Mouse (Mus musculus) hindbrain, embryonic 11.5 days (tissue): ENCODE data around the gene Disc1. TPM values are rescaled to one million over a fixed set of nuclear protein-coding genes. Genes with fewer than 3 reads are reported as not detected.

Experiments used
- ATAC-seq: fragments of 200-750 bp; cut with Nextera tagmentation; 2 replicates; pipeline ENCODE4 v1.8.0; 2017; ENCODE audit warnings: mild to moderate bottlenecking, moderate TSS enrichment, moderate library complexity; ENCODE audit not compliant: low FRiP score
- DNase-seq: peaks from one replicate; pipeline ENCODE4 v3.0.0-alpha.2; 2015; ENCODE audit warnings: low spot score
- H3K27ac ChIP-seq: fragments of 300-500 bp; sonication (generic); 2 replicates; pipeline ENCODE4 v1.5.1; 2014; ENCODE audit warnings: mild to moderate bottlenecking, low read depth, low read length
- H3K27me3 ChIP-seq: fragments of 300-500 bp; sonication (generic); 2 replicates; pipeline ENCODE4 v1.6.1; 2014; ENCODE audit warnings: mild to moderate bottlenecking, low read length, moderate library complexity, mixed read lengths; ENCODE audit not compliant: control insufficient read depth, insufficient read depth
- H3K36me3 ChIP-seq: fragments of 300-500 bp; sonication (generic); 2 replicates; pipeline ENCODE4 v1.6.1; 2014; ENCODE audit warnings: mild to moderate bottlenecking, low read length, moderate library complexity, mixed read lengths; ENCODE audit not compliant: control insufficient read depth, insufficient read depth
- H3K4me1 ChIP-seq: fragments of 300-500 bp; sonication (generic); replicated peaks from 2 replicates; pipeline ENCODE4 v1.6.1; 2014; ENCODE audit warnings: low read length, mixed read lengths; ENCODE audit not compliant: control insufficient read depth, insufficient read depth
- H3K4me2 ChIP-seq: fragments of 300-500 bp; sonication (generic); replicated peaks from 2 replicates; pipeline ENCODE4 v1.6.1; 2014; ENCODE audit warnings: mild to moderate bottlenecking, low read depth, low read length
- H3K4me3 ChIP-seq: fragments of 300-500 bp; sonication (generic); 2 replicates; pipeline ENCODE4 v1.5.1; 2014; ENCODE audit warnings: low read depth, low read length
- H3K9ac ChIP-seq: fragments of 300-500 bp; sonication (generic); 2 replicates; pipeline ENCODE4 v1.6.1; 2014; ENCODE audit warnings: low read depth, low read length
- H3K9me3 ChIP-seq: fragments of 300-500 bp; sonication (generic); 2 replicates; pipeline ENCODE4 v1.6.1; 2016; ENCODE audit warnings: low read length; ENCODE audit not compliant: control insufficient read depth
- WGBS: fragments of 180-500 bp; shearing (Covaris S2); extraction: QIAGEN DNeasy Blood & Tissue Kit; methylation state at CpG from one replicate; pipeline ENCODE4 v1.1.7; 2014; 5-methylcytosine and 5-hydroxymethylcytosine counted together
- polyA plus RNA-seq: library from polyadenylated mRNA; unstranded; fragments of >200 nt; fragmentation: Nextera tagmentation; extraction: Ambion mirVana; gene quantifications from 2 replicates; pipeline ENCODE4 v1.2.1, GENCODE M21; 2014

Gene Disc1
- polyA plus RNA-seq, 1 experiment from 2014 or later, result 1.6 TPM

DNA sequence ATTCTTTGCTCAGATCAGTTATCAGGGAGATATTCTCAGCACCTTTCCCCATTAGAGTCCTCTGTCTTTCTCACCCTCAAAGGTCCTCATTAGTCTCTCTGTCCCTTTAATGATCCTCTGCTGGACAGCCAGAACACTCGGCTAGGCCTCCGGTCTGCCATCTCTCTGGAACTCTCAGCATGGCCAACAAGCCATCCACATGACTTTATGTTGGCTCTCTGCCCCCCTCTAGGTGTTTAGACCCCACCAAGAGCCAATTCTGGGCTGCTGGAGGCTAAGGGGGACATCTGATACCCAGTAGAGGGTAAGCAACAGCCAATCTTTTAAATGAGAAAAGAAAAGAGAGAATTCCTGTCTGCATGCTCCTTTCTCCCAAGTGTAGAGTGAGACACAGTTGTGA, 203.7 kb downstream of the Disc1 start:
- Histone ChIP-seq H3K27me3 (no peaks in the 10 kb centered on the region), H3K9ac (no peak overlapping the region), H3K36me3 (no peaks in the 10 kb centered on the region), H3K27ac (no peak overlapping the region), H3K4me3 (no peak overlapping the region), H3K9me3 (no peaks in the 10 kb centered on the region), H3K4me2 (no peak overlapping the region), H3K4me1 (peaks cover 10% of the 10 kb centered on the region)
- DNase-seq (no peak), ATAC-seq (no peak)
- 65% methylated on average over 2 of the region's 2 CpGs for WGBS

- peaks cover 10% of the 10 kb centered on the region for H3K4me1 ChIP-seq
- WGBS, result 80% methylated on average over 8 of the region's 8 CpGs
- H3K36me3 ChIP-seq, result no peaks in the 10 kb centered on the region
- H3K27me3 ChIP-seq, result no peaks in the 10 kb centered on the region
- no peak overlapping the region for H3K4me3 ChIP-seq
- ATAC-seq (no peak), DNase-seq (no peak)
- H3K27ac ChIP-seq, result no peak overlapping the region
- no peak overlapping the region for H3K9ac ChIP-seq
- H3K4me2 ChIP-seq, result no peak overlapping the region
- H3K9me3 ChIP-seq, result no peaks in the 10 kb centered on the region
These were observed 205.0 kb downstream of the Disc1 start for GRCm38 (mm10) chr8:125258806-125259500.

DNA sequence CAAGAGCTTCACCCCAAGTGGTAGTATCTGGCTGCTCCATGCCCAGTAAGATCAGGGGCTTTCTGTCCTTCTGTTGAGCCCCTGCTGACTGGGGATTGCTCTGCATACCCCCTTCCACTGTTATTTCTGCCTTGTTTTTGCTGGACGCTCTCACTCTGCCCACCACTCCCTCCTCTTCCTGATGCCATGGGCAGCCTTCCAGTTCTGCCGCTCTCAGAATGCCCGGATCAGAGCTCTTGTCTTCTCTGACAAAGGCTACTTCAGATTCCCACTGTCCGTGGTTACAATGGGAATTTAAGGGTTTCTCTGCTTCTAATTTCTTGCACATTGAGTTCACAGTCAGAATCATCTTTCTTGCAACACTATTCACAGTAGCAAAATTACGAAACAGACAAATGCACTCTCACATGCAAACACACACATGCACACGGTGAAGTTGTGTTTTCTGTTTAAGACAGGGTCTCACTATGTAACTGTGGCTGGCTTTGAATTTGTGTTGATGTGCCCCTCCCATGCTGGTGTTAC, 214.2 kb downstream of the Disc1 start:
- 77% methylated on average over 6 of the region's 6 CpGs for WGBS
- ATAC-seq (no peak), DNase-seq (no peak)
- Histone ChIP-seq H3K4me2 (no peak overlapping the region), H3K36me3 (no peaks in the 10 kb centered on the region), H3K27ac (no peak overlapping the region), H3K27me3 (no peaks in the 10 kb centered on the region), H3K4me1 (no peaks in the 10 kb centered on the region), H3K4me3 (no peak overlapping the region), H3K9ac (no peak overlapping the region), H3K9me3 (no peaks in the 10 kb centered on the region)

GRCm38 (mm10) chr8:125270292-125270691, 216.3 kb downstream of the Disc1 start:
- no peak overlapping the region for H3K27ac ChIP-seq
- no peaks in the 10 kb centered on the region for H3K4me1 ChIP-seq
- 86% methylated on average over 7 of the region's 7 CpGs for WGBS
- H3K4me3 ChIP-seq, result no peak overlapping the region
- ATAC-seq (no peak), DNase-seq (no peak)
- no peaks in the 10 kb centered on the region for H3K27me3 ChIP-seq
- H3K36me3 ChIP-seq, result no peaks in the 10 kb centered on the region
- H3K9me3 ChIP-seq, result no peaks in the 10 kb centered on the region
- H3K4me2 ChIP-seq, result no peak overlapping the region
- H3K9ac ChIP-seq, result no peak overlapping the region

GRCm38 (mm10) chr8:125271357-125271756, 217.4 kb downstream of the Disc1 start:
- no peak overlapping the region for H3K9ac ChIP-seq
- H3K27me3 ChIP-seq, result no peaks in the 10 kb centered on the region
- no peak overlapping the region for H3K4me2 ChIP-seq
- no peaks in the 10 kb centered on the region for H3K4me1 ChIP-seq
- no peaks in the 10 kb centered on the region for H3K9me3 ChIP-seq
- no peak overlapping the region for H3K27ac ChIP-seq
- DNase-seq (no peak), ATAC-seq (no peak)
- H3K36me3 ChIP-seq, result no peaks in the 10 kb centered on the region
- H3K4me3 ChIP-seq, result no peak overlapping the region
- 78% methylated on average over 5 of the region's 5 CpGs for WGBS

DNA sequence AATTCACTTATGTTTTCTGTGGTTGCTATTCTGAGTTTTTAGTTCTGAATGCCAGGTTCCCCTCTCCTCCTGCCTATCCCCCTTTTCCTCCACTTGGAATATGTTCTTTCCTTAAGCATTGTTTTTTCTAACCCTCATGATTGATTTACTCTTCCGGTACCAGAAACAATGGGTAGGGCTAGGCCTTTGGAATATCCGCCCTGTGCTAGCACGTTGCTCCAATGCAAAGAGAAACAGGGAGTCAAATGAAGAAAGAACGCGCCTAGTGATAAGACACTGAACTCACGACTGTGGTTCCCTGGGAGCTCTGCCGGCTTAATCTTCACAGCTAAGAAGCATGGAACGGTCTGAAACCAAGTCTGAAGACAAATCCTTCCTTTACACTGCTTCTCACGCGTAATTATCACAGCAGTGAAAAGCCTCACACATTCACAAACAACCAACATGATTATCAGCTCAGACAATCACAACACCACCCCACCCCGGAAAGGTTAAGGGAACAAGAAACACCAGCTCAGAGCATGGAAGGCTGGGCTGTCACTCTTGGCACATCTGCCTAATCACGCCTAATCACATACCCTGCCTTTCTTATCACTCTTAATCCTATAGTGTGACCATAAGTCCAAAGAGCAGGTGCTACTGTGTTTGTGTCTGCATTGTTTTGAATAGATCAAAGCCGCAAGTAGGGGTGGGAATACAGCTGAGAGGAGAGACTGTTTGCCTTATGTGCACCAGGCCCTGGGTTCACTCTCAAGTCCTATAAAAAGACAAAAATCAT, 218.3 kb downstream of the Disc1 start:
- no peaks in the 10 kb centered on the region for H3K9me3 ChIP-seq
- DNase-seq (no peak), ATAC-seq (no peak)
- no peaks in the 10 kb centered on the region for H3K27me3 ChIP-seq
- 73% methylated on average over 13 of the region's 13 CpGs for WGBS
- no peak overlapping the region for H3K4me3 ChIP-seq
- no peak overlapping the region for H3K9ac ChIP-seq
- no peaks in the 10 kb centered on the region for H3K36me3 ChIP-seq
- H3K27ac ChIP-seq, result no peak overlapping the region
- no peak overlapping the region for H3K4me2 ChIP-seq
- H3K4me1 ChIP-seq, result peaks cover under 1% of the 10 kb centered on the region; the same call in 1 of the 2 replicates

DNA sequence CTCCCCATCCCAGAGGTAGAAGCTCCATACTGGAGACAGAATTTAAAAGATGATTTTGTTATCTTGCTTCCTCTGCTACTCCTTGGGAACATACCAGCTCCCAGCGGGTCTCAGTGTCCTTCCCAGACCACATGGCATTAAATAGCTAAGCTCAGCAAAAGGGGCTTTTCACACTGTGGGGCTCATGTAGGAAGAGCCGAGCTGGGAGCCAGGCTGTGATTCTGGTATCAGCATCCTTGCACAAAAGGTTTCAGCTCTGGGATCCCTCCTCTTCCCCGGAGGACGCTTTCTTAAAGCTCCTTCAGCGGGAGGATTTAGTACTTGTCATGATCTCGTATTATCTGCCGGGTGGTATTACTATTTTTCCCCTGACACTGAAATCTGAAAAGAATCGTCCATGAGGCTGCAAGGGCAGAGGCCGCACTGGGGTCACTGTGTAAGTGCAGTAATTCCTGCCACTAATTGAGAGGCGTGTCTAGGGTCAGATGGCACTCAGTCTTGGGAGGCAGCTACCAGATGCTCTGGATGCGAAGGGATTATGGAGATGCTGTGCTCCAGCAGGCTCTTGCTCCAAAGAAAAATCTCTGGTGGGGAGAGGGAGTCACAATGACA, 223.2 kb downstream of the Disc1 start:
- Histone ChIP-seq H3K27ac (no peak overlapping the region), H3K27me3 (peaks cover 4% of the 10 kb centered on the region; the same call in 1 of the 2 replicates), H3K9ac (no peak overlapping the region), H3K4me1 (peaks cover 3% of the 10 kb centered on the region; the same call in 1 of the 2 replicates), H3K4me3 (no peak overlapping the region), H3K4me2 (no peak overlapping the region; the same call in 1 of the 2 replicates), H3K36me3 (no peaks in the 10 kb centered on the region), H3K9me3 (no peaks in the 10 kb centered on the region)
- WGBS, result 11% methylated on average over 11 of the region's 11 CpGs
- peak; percentile 53; the same call in 1 of the 2 replicates for ATAC-seq
- DNase-seq, result peak; percentile 60

GRCm38 (mm10) chr8:125279156-125279555, 225.2 kb downstream of the Disc1 start:
- Histone ChIP-seq H3K4me2 (no peak overlapping the region), H3K27me3 (peaks cover 4% of the 10 kb centered on the region; the same call in 1 of the 2 replicates), H3K9me3 (no peaks in the 10 kb centered on the region), H3K4me1 (peaks cover 3% of the 10 kb centered on the region; the same call in 1 of the 2 replicates), H3K27ac (no peak overlapping the region), H3K9ac (no peak overlapping the region), H3K36me3 (no peaks in the 10 kb centered on the region), H3K4me3 (no peak overlapping the region)
- no peak for ATAC-seq
- DNase-seq, result no peak
- WGBS, result 86% methylated on average over 2 of the region's 2 CpGs
